Mouse (Mus musculus) ES-Bruce4 (cell line): ENCODE measurements around the gene Herc2. TPM values are rescaled to one million over a fixed set of nuclear protein-coding genes. Genes with fewer than 3 reads are reported as not detected.

ENCODE experiments used
- H3K27ac ChIP-seq: 2 replicates; pipeline ENCODE4 v1.5.1; 2012; ENCODE audit warnings: low read length, inconsistent platforms; ENCODE audit not compliant: insufficient read depth
- H3K27me3 ChIP-seq: 2 replicates; pipeline ENCODE4 v1.6.1; 2012; ENCODE audit warnings: mild to moderate bottlenecking, low read length, inconsistent platforms; ENCODE audit not compliant: control insufficient read depth, poor library complexity, insufficient read depth, severe bottlenecking
- H3K36me3 ChIP-seq: 2 replicates; pipeline ENCODE4 v1.6.1; 2012; ENCODE audit warnings: inconsistent platforms, mild to moderate bottlenecking, low read length, moderate library complexity; ENCODE audit not compliant: control insufficient read depth, poor library complexity, insufficient read depth, severe bottlenecking
- H3K4me1 ChIP-seq: one replicate; pipeline ENCODE4 v1.8.1; 2011; ENCODE audit warnings: low read length; ENCODE audit not compliant: control insufficient read depth, insufficient read depth
- H3K4me3 ChIP-seq: 2 replicates; pipeline ENCODE4 v1.5.1; 2011; ENCODE audit warnings: low read depth, mild to moderate bottlenecking, low read length
- H3K9ac ChIP-seq: 2 replicates; pipeline ENCODE4 v1.6.1; 2012; ENCODE audit warnings: low read depth, mild to moderate bottlenecking, inconsistent platforms; ENCODE audit not compliant: poor library complexity, severe bottlenecking
- H3K9me3 ChIP-seq: replicated peaks from 2 replicates; pipeline ENCODE4 v1.6.1; 2012; ENCODE audit warnings: mild to moderate bottlenecking, low read length, inconsistent platforms; ENCODE audit not compliant: control insufficient read depth, poor library complexity, insufficient read depth, severe bottlenecking
- CTCF ChIP-seq: IDR thresholded peaks from one replicate; pipeline ENCODE4 v1.8.1; 2011; ENCODE audit warnings: low read depth, low read length
- EP300 ChIP-seq: IDR thresholded peaks from 2 replicates; pipeline ENCODE4 v1.6.1; 2011; ENCODE audit warnings: low read depth, low read length; ENCODE audit not compliant: insufficient read depth
- POLR2A ChIP-seq: IDR thresholded peaks from one replicate; pipeline ENCODE4 v1.8.1; 2011; ENCODE audit warnings: low read length; ENCODE audit not compliant: insufficient read depth
- polyA plus RNA-seq: library from polyadenylated mRNA; stranded (reverse); fragments of >200 nt; gene quantifications from 2 replicates; pipeline ENCODE4 v1.2.4, GENCODE M21; 2011; ENCODE audit warnings: low read depth; ENCODE audit not compliant: missing spikeins, insufficient read depth, insufficient read length

The Herc2 gene
- polyA plus RNA-seq, 1 experiment: 43.4 TPM

DNA sequence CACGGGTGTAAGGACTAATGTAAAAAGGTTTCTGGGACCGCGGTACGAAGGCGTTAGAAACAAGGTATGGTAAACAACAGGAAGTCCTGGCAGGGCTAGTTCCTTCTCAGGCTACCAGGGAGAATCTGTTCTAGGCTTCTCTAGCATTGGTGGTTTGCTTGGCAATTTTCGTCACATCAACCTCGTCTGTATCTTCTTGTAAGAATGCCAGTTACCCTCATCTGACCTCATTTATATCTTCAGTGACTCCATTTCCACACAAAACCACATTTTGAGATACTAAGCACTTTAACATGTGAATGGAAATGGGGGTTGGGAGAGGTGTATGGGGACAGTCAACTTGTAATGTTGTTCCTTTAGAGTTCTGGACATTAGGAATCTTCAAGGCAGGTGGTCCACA is 98.9 kb downstream of the Herc2 start:
- peaks cover 14% of the 10 kb centered on the region for H3K36me3 ChIP-seq
- H3K27ac ChIP-seq: no peak overlapping the region

DNA sequence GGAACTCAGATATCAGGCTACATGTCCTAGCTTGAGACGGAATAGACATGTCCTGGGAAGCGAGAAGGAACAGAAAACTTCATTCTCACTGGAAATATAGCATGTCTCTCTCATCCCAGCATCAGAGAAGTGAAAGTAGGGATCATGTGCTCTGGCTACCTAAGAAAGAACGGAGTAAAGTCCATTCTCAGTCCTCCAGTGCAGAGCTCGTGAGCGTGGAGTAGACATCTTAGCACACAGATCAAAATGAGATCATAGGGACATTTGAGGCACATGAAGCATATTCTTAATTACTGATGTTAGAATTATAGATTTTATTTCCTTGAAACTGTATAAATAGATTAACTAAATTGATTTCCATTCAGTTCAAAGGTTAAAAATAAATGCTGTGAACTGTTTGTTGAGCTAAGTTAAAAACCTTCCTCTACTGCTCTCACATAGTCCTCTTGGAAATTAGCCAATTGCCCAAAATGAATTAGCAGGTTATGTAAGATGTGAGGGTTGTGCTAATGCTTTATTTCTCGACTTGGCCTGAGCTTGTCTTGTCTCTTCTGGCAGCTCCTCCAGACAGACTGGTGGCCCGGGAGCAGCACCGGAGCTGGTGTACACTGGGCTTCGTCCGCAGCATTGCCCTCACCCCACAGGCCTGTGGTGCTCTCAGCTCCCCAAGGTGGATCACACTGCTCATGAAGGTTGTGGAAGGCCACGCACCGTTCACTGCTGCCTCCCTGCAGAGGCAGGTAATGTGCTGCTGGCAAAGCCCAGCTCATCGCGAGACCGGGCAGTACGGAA is 102.1 kb downstream of the Herc2 start:
- no peak overlapping the region for H3K27ac ChIP-seq
- H3K9me3 ChIP-seq: peaks cover 4% of the 10 kb centered on the region; the same call in 1 of the 2 replicates
- peaks cover 23% of the 10 kb centered on the region for H3K36me3 ChIP-seq
- TF ChIP-seq CTCF: no peak
- TF ChIP-seq POLR2A: no peak
- TF ChIP-seq EP300: no peak
- H3K4me3 ChIP-seq: no peak overlapping the region
- no peaks in the 10 kb centered on the region for H3K27me3 ChIP-seq
- H3K9ac ChIP-seq: no peak overlapping the region
- H3K4me1 ChIP-seq: no peaks in the 10 kb centered on the region

More for the DNA sequence above, 98.9 kb downstream of the Herc2 start:
- no peaks in the 10 kb centered on the region for H3K9me3 ChIP-seq
- no peaks in the 10 kb centered on the region for H3K4me1 ChIP-seq
- no peak overlapping the region for H3K9ac ChIP-seq
- no peaks in the 10 kb centered on the region for H3K27me3 ChIP-seq
- TF ChIP-seq EP300: no peak
- TF ChIP-seq CTCF: no peak
- TF ChIP-seq POLR2A: no peak
- no peak overlapping the region for H3K4me3 ChIP-seq

DNA sequence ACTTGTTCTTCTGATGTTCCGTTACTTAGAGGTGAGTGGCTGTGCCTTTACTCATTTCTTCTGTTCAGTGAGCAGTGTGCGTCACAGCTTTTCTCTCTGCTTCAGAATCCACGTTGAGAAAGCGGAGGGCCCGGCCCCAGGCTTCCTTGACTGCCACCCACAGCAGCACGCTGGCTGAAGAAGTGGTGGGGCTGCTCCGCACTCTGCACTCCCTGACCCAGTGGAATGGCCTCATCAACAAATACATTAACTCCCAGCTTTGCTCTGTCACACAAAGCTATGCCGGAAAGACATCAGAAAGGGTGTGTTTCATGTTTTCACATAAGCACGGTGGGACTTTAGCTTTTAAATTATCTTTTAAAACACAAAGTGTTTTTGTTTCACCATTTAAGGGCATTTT is 103.2 kb downstream of the Herc2 start:
- Histone ChIP-seq H3K9me3 (peaks cover 4% of the 10 kb centered on the region; the same call in 1 of the 2 replicates), H3K27ac (no peak overlapping the region), H3K27me3 (no peaks in the 10 kb centered on the region), H3K4me1 (no peaks in the 10 kb centered on the region), H3K9ac (no peak overlapping the region), H3K4me3 (no peak overlapping the region), H3K36me3 (peaks cover 23% of the 10 kb centered on the region)
- TF ChIP-seq CTCF (no peak), POLR2A (no peak), EP300 (no peak)

DNA sequence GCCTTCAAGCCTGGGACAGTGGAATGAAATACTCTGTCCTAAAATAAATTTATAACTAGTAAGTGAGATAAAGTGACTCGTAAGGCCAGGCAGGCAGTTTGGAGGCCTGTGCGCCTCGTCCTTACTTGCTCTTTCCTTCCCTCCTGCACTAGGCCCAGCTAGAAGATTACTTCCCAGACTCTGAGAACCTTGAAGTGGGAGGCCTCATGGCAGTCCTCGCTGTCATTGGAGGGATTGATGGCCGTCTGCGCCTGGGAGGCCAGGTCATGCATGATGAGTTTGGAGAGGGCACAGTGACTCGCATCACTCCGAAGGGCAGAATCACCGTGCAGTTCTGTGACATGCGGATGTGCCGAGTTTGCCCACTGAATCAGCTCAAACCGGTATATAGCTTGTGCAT is 103.6 kb downstream of the Herc2 start:
- no peak overlapping the region for H3K9ac ChIP-seq
- no peaks in the 10 kb centered on the region for H3K27me3 ChIP-seq
- H3K4me3 ChIP-seq: no peak overlapping the region
- peaks cover 4% of the 10 kb centered on the region; the same call in 1 of the 2 replicates for H3K9me3 ChIP-seq
- H3K27ac ChIP-seq: no peak overlapping the region
- TF ChIP-seq CTCF (no peak), EP300 (no peak), POLR2A (no peak)
- peaks cover 23% of the 10 kb centered on the region for H3K36me3 ChIP-seq
- no peaks in the 10 kb centered on the region for H3K4me1 ChIP-seq

DNA sequence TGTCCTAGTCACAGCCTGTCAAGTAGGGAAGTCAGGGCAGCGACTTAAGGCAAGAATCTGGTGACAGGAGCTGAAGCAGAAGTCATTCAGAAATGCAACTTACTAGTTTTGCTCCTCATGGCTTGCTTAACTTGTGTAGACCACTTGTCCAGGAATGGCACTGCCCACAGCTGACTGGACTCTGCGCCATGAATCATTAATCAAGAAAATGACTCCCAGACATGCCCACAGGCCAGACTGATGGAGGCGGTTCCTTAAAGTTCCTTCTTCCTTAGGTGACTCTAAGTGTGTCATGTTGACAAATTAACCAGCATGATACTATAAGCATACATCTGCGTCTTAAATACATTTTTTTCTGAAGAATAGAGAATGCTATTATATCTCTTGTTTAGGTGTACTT is 113.3 kb downstream of the Herc2 start:
- TF ChIP-seq CTCF: no peak
- Histone ChIP-seq H3K27me3 (no peaks in the 10 kb centered on the region), H3K4me1 (no peaks in the 10 kb centered on the region), H3K4me3 (no peak overlapping the region), H3K9ac (no peak overlapping the region), H3K27ac (no peak overlapping the region), H3K9me3 (no peaks in the 10 kb centered on the region), H3K36me3 (peaks cover 8% of the 10 kb centered on the region)

DNA sequence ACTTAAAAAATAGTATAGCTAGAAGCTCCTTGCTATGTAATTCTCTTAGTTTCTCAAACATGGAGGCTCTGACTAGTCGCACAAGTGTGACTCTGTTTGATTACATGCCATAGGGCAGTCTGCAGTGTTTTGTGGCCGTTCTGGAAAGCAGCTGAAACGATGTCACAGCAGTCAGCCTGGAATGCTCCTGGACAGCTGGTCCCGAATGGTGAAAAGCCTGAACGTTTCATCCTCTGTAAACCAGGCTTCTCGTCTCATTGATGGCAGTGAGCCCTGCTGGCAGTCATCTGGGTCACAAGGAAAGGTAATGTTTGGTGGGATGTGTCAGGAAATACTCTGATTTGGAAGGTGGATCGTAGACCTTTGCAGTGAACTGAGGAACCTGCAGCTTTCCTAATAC is 118.7 kb downstream of the Herc2 start:
- no peaks in the 10 kb centered on the region for H3K9me3 ChIP-seq
- H3K27ac ChIP-seq: no peak overlapping the region
- no peak overlapping the region for H3K9ac ChIP-seq
- H3K4me3 ChIP-seq: no peak overlapping the region
- TF ChIP-seq POLR2A (no peak), EP300 (no peak)
- H3K27me3 ChIP-seq: no peaks in the 10 kb centered on the region
- peaks cover 3% of the 10 kb centered on the region; the same call in 1 of the 2 replicates for H3K36me3 ChIP-seq
- H3K4me1 ChIP-seq: no peaks in the 10 kb centered on the region
